Mouse (Mus musculus): ENCODE measurements around the gene Nyap1.
"Not testable (repeated sequence)": the region's sequence is repeated elsewhere in the genome, so short reads cannot be mapped to it uniquely, and the experiment has no call there.

The Nyap1 gene

DNA sequence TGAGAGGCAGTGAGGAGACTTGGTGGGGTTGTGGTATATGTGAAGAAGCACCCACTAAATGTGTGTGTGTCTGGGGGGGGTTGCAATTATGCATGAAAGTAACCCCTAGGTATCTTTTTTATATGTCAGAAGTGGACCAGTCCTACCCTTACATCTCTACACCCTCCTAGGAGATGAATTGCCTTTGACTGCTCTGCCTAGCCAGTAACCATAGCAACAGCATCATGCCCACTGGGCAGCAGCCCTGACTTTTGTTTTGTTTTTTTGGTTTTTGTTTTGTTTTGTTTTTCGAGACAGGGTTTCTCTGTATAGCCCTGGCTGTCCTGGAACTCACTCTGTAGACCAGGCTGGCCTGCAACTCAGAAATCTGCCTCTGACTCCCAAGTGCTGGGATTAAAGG is 27.1 kb upstream of the Nyap1 start:
- in situ Hi-C loops (cut with MboI, MseI) = no loop called here

GRCm38 (mm10) chr5:137766270-137766669 is 24.9 kb upstream of the Nyap1 start:
- in situ Hi-C loops (cut with MboI, MseI) = no loop called here

DNA sequence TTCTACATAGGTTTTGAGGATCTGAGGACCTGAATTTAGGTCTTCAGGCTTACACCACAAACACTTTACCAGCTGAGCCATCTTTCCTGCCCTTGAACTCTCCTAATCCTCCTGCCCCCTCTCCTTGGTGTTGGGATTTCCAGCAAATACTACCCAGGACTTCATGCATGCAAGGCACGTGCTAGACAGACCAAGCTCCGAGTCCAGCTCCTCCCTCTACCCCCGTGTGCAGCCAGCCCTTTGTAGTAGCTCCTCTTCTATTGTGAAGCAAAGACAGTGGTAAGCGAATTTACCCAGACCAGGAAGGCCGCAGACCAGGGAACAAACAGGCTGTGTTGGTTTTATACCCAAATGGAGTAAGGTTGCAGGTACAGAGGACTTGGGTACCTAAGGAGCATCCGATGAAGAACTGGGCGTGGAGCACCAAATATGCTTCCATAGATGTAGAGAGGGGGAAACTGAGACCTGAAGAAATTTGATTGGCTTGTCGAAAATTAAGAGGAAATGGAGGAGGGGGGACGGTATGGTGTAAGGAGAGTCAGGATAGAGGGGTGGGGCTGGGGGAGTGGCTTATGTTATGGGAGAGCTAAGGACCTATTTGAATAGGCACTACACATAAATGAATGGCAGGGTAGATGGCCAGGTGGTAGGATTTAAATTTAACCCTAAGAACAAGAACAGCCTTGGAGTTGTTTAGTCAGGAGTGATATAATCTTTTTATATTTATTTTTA is 23.4 kb upstream of the Nyap1 start:
- in situ Hi-C loops (cut with MboI, MseI) = loop anchor here (5.0 kb wide), 1 partner anchor 112 kb away; no protein-coding TSS in a partner anchor

DNA sequence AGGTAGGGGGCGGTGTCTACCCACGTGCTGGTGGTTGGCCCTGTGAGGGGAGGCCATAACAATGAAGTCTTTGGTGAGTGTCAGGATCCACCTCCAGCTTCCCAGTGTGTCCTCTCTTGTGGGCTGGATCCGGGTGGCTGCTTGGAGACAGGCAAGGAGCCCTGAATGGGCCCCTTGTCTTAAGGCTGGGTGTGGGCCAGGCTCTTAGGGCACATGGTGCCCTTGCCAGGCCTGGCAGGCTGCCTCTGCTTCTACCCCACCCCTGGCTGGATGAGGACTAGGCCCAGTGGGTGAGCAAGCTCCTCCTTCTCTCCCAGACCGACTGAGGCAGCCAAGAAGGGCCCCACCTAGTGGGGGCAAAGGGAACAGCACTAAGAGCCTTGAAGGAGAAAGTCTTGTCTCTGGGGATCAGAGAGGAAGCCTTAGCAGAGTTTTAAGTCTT is 18.6 kb upstream of the Nyap1 start:
- in situ Hi-C loops (cut with MboI, MseI) = loop anchor here (5.0 kb wide), 1 partner anchor 108 kb away; no protein-coding TSS in a partner anchor

DNA sequence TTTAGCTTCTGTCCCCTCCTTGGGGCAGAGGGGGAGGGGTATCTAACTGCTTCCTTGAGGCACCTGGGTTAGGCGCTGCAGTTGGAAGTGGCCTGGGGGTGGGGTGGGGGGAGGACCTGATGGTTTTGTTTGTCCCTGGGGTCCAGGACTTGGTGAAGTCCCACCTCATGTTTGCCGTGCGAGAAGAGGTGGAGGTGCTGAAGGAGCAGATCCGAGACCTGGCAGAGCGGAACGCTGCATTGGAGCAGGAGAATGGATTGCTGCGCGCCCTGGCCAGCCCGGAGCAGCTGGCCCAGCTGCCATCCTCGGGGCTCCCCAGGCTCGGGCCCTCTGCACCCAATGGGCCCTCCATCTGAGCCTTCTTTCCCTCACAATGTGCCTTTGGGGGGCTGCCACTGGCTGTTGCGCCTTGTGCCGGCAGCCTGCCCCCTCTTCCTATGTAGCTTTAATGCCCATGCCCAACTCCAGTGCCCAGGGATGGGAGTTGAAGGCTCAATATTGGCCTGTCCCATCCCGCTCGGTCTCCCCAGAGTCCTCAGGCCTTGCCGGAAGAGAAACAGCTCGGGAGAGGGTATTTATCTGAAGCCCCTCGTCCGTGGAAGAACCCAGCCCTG is 17.6 kb upstream of the Nyap1 start:
- in situ Hi-C loops (cut with MboI, MseI) = no loop called here

DNA sequence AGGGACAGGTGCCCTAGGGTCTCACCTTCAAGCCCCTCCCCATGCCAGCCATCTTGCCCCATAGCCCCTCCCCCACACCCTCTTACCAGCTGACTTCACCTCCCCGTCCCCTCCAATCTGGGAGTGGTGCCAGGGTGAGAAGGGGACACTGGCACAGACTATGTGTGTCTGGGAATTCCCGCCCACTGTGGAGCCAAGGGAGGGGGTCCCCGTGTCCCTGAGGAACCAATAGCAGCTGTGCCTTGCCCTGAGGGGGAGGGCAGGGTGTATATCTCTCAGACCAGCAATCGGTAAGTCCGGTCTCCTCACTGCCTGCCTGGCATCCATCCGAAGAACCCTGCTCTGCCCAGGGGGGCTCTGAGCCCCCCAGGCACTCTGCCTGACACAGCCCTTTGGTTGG is 16.5 kb upstream of the Nyap1 start:
- in situ Hi-C loops (cut with MboI, MseI) = no loop called here

DNA sequence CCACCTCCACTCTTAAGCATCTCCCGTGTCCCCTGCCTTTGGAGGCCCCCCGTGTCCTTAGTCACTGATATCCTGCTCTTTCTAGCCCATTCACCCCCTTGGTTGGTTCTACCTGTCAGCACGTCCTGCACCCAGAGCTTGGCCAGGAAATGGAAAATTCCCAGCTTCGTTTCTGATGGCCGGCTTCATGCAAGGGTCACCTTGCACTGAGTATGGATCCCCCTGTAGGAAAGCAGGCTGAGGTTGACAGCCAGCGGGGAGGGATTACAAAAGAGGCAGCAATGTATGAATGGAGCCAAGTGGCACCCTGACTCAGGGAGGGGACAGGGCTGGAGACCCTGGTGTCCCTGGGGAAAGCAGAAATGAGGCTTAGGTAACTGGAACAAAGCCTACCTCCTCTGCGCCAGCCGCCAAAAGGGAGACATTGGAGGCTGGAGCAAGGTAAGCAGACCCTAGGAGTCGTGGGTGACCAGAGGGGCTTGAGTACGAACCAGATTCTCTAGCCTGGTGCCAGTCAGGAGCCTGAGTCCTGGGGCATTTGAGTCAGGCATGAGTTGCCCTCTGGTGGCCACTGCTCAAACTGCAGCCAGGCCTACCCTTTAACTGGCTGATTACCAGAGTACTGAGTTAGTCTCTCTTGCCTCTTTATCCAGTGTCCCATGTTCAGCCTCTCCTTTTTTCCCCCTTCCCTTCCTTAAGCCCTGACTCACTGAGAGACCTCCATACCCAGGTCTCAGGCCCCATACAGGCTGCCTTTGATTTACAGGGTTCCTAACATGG is 15.7 kb upstream of the Nyap1 start:
- in situ Hi-C loops (cut with MboI, MseI) = no loop called here

- in situ Hi-C loops (cut with MboI, MseI) = no loop called here
Measured at GRCm38 (mm10) chr5:137756106-137756505, 14.7 kb upstream of the Nyap1 start.

DNA sequence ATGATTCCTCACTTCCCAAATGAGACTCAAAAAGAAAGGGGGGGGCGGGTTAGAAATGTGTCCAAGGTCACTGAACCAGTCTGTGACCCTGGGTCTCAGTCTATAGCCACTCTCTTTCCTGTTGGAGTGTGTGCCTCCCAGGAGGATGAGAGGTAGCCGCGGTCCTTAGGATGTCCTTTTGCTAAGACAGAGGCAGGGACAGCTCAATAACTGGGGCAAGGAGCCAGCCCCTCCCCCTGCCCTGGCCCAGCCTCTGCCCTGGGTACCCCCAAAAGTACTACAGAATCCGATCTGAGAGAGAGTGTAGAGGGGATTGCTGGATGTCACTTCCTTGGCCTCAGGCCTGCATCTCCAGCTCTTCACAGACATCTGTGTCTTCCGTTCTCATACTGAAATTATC is 14.0 kb upstream of the Nyap1 start:
- in situ Hi-C loops (cut with MboI, MseI) = no loop called here

GRCm38 (mm10) chr5:137753111-137753832 is 11.9 kb upstream of the Nyap1 start:
- in situ Hi-C loops (cut with MboI, MseI) = no loop called here

DNA sequence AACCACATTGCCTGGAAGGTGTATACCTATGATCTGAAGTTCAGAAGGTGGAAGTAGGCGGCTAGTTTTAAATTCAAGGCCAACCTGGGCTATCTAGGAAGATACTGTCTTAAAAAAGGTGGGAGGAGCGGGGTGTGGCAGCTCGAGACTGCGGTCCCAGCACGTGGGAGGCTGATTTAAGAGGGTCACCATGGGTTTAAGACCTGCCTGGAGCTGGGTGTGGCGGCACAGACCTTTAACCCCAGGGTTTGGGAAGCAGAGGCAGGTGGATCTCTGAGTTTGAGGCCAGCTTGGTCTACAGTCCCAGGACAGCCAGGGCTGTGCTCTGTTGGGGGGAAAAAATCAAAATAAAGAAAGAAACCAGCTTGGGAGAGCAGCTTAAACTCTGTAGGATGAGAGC is 10.6 kb upstream of the Nyap1 start:
- in situ Hi-C loops (cut with MboI, MseI) = no loop called here

GRCm38 (mm10) chr5:137751221-137751887 is 9.9 kb upstream of the Nyap1 start:
- in situ Hi-C loops (cut with MboI, MseI) = no loop called here

- in situ Hi-C loops (cut with MboI, MseI) = not testable (repeated sequence)
Measured at GRCm38 (mm10) chr5:137750212-137750611, 8.8 kb upstream of the Nyap1 start.

DNA sequence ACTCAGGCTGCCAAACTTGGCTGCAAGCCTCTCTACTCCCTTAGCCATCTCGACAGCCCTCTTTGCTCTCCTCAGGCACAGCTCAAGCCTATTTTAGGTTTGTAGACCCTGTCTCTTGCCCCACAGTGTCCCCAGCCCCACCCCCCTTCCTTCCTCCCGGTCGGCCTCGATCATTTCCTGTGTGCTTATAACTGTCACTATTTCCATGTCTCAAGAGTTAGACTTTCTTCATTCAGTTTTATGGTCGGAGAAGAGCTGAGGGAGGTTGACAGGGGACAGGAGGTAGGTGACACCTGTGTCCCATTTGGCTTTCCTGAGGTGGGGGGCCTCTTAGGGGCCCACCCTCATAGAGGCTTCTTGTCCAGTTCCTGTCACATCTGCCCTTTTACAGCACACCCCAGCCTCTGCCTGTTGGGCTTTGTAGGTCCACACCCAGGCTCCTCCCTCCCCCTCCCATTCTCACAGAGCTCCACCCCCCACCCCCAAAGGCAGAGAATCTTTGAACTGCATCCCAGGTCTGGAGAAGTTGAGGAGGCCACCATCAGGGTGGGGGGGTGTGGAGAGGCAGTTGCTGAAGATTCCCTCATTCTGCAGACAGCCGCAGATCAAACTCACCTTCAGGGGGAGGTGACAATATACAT is 7.9 kb upstream of the Nyap1 start:
- in situ Hi-C loops (cut with MboI, MseI) = no loop called here

DNA sequence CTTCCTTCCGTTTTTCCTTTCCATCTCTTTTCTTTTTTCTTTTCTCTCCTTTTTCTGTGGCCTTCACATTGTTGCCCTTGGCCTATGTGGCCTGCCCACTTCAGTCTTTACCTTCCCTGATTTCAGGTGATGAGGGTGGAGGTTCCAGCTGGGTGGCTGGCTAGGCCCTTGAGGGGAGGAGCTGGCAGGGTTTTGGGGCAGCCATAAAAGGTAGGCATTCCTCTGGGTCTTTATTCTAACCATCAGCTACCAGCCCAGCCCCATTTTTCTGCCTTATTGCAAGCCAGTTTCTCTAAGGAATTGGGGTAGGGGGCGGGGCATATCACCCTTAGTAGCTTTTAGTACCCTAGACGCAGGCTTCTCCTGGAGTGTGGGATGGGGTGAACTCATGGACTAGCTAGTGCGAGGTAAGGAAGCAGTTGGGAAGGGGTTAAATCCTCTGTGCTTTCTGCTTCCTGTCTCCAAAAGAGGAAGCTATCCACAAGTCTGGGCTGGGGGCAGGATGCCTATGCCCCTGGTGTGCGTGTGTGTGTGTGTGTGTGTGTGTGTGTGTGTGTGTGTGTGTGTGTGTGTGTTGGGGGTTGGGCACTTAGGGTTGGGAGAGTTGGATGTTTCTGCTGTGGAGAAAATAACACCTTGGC is 6.8 kb upstream of the Nyap1 start:
- in situ Hi-C loops (cut with MboI, MseI) = no loop called here

DNA sequence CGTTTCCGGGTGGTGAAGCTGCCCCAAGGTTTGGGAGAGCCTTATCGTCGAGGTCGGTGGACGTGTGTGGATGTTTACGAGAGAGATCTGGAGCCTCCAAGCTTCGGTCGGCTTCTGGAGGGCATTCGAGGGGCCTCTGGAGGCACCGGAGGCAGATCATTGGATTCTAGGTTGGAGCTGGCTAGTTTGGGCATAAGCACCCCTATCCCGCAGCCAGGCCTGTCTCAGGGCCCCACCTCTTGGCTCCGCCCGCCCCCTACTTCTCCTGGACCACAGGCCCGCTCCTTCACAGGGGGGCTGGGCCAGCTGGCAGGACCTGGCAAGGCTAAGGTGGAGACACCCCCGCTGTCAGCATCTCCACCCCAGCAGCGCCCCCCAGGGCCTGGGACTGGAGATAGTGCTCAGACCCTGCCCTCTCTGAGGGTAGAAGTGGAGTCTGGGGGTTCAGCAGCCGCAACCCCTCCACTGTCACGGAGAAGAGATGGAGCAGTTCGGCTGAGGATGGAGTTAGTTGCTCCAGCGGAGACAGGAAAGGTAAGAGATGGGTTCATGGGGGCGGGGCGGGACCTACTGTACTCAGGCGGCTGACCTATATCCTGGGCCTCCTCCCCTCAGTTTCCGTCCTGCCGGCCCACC is 6.0 kb upstream of the Nyap1 start:
- in situ Hi-C loops (cut with MboI, MseI) = no loop called here

DNA sequence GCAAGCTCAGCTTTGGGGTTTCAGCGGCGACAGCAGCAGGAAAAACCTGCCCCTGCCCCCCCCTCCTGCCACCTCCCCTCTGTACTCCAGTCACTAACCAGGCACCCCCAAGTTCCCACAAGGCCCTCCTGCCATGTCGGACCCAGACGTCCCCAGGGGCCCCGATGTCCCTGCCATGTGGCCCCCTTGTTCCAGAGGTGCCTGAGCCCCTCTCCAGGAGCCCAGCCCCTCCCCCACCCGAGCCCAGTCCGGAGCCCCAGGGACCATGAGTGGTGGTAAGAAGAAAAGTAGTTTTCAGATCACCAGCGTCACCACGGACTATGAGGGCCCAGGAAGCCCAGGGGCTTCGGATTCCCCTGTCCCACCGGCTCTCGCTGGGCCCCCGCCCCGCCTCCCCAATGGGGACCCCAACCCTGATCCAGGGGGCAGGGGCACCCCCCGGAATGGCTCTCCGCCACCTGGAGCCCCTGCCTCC is 5.5 kb upstream of the Nyap1 start:
- in situ Hi-C loops (cut with MboI, MseI) = no loop called here

DNA sequence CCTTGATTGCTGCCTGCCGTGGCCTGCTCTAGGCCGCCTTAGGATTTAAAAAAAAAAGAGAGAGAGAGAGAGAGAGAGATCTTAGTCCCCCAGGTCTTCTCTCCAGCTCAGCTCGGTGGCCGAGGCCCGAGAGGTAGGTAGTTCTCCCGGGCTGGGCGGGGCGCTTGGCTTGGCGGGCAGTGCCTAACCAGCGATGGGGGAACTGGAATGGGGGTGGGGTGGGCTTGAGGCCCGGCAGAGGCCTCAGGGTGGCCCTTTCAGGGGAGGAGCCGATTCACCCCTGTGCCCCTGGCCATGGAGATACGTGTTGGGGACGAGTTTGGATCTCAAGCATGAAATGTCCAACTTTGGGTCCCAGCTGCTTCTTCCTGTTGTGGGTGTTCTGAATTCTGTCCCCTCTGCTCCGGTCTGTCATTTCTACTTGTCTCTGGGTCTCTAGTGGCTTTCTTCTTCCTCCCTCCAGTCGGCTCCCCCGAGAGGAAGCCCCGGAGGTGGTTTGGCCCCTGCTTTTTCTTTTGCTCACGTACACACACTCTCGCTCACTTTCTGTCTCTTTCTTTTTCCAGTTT is 5.0 kb upstream of the Nyap1 start:
- in situ Hi-C loops (cut with MboI, MseI) = no loop called here

Measured in T-helper 1 cell (primary cell).